Mouse (Mus musculus): Measurements from ENCODE around the gene Gcc2.

DNA sequence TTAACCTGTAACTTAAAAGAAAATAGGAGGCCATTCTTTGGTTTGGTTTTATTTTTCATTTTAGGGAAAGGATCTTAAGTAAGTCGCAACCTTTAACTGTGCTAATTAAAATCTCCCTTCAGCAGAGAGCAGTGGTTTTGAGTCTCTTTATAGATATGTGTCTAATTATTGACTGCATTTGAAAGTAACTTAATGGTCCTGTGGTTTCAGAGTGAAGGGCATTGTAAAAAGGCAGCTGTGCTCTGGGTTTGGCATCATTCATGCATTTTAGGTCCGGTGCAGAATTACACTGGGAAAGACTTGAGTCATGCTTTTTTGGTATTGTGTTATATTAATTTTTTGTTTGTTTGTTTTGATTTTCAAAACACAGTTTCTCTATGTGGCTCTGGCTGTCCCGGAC, 97.1 kb downstream of the Gcc2 start:
- no peak for TF ChIP-seq CTCF (IDR thresholded peaks at IDR 0.05; ENCODE audit: low read depth)
- TF ChIP-seq EP300 (IDR thresholded peaks at IDR 0.05; ENCODE audit: low read depth) = no peak

Data from liver, embryonic 14.5 days (tissue).